Mouse (Mus musculus): Measurements from ENCODE around the gene Chit1. TPM values are rescaled to one million over a fixed set of nuclear protein-coding genes. Genes with fewer than 3 reads are reported as not detected.

Chit1 gene
- total and polyA plus RNA-seq, 3 experiments: not detected

DNA sequence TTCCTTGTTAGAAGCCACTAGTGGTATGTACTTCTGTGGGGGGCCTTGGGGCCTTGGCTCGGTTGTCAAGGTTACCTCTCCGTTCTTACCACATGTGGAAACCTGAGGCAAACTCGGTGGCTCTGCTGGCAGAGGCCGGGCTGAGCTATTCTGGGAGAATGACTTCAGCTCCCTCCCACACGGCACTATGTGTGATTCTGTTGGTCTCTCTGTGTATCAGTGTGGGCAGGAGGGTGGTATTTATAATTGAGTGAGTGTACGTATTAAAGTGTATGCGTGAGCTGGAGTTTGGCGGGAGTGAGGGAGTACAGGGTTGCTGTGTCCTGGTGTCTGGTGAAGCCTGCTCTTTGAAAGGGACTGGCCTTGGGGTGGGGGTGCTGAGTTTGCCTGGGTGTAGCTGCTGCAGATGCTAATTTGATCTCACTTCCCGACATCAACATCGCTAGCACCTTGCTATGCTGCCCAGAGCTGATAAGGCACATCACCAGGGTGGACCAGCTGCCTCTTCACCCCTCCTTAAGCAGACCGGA lies 28.0 kb upstream of the Chit1 start:
- Histone ChIP-seq H3K4me3 (ENCODE audit: control insufficient read depth in 1 of 2, insufficient read depth in 1 of 2, low read depth in 2 of 2, low read length in 2 of 2) (no peak overlapping the region), H3K27me3 (ENCODE audit: control insufficient read depth in 1 of 2, insufficient read depth in 2 of 2, low read length in 2 of 2) (no peaks in the 10 kb centered on the region), H3K9me3 (replicated peaks; ENCODE audit: insufficient read depth, low read length) (no peaks in the 10 kb centered on the region), H3K9ac (ENCODE audit: control insufficient read depth, low read depth, low read length, poor library complexity, severe bottlenecking) (no peak overlapping the region), H3K79me2 (ENCODE audit: control insufficient read depth, insufficient read depth, low read length, poor library complexity) (no peaks in the 10 kb centered on the region; the same call in 1 of the 2 replicates), H3K36me3 (ENCODE audit: control insufficient read depth in 1 of 2, insufficient read depth in 2 of 2, low read length in 2 of 2) (peaks cover 0 to 14% of the 10 kb centered on the region in 2 experiments; a peak in 2 of 4 replicates), H3K27ac (ENCODE audit: control insufficient read depth, low read depth, low read length) (no peak overlapping the region), H3K4me1 (ENCODE audit: control insufficient read depth in 1 of 2, insufficient read depth in 2 of 2, low read length in 2 of 2) (peaks cover 4 to 35% of the 10 kb centered on the region in 2 experiments)
- DNase-seq (ENCODE audit: low read depth, low spot score): no peak
- TF ChIP-seq GATA1 (IDR thresholded peaks at IDR 0.05; ENCODE audit: low read depth, low read length) (peak; percentile 39; the same call in 1 of the 2 replicates), TAL1 (IDR thresholded peaks at IDR 0.05; ENCODE audit: low read length) (peak; percentile 60), ETS1 (IDR thresholded peaks at IDR 0.05; ENCODE audit: low read depth, low read length) (0 out of 2 replicates have a peak, but pooled peaks have one; percentile 20), MYB (IDR thresholded peaks at IDR 0.05; ENCODE audit: low read depth, low read length) (no peak)

DNA sequence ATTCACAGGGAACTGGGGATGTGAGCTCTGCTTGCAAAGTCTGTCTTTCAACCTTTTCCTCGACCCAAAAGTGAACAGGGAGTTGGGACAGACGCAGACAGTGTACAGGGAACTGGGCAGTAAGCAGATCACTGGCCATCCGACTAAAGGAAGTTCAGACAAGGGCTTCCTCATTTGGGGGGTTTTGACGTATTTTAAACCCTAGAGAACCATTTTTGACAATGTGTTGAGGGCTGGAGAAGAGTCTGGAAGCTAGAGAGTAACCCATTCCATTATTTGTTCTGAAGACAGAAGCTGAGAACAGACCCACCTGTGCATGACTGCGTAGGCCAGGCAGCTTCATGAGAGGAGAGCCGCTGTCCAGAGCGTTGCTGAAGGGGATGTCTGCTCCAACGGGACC lies 27.4 kb upstream of the Chit1 start:
- Histone ChIP-seq H3K79me2 (ENCODE audit: control insufficient read depth, insufficient read depth, low read length, poor library complexity) (no peaks in the 10 kb centered on the region; the same call in 1 of the 2 replicates), H3K36me3 (ENCODE audit: control insufficient read depth in 1 of 2, insufficient read depth in 2 of 2, low read length in 2 of 2) (peaks cover 0 to 14% of the 10 kb centered on the region in 2 experiments; a peak in 2 of 4 replicates), H3K9ac (ENCODE audit: control insufficient read depth, low read depth, low read length, poor library complexity, severe bottlenecking) (no peak overlapping the region), H3K27ac (ENCODE audit: control insufficient read depth, low read depth, low read length) (no peak overlapping the region), H3K4me1 (ENCODE audit: control insufficient read depth in 1 of 2, insufficient read depth in 2 of 2, low read length in 2 of 2) (peaks cover 4 to 35% of the 10 kb centered on the region in 2 experiments), H3K4me3 (ENCODE audit: control insufficient read depth in 1 of 2, insufficient read depth in 1 of 2, low read depth in 2 of 2, low read length in 2 of 2) (no peak overlapping the region), H3K9me3 (replicated peaks; ENCODE audit: insufficient read depth, low read length) (no peaks in the 10 kb centered on the region), H3K27me3 (ENCODE audit: control insufficient read depth in 1 of 2, insufficient read depth in 2 of 2, low read length in 2 of 2) (no peaks in the 10 kb centered on the region)
- TF ChIP-seq GATA1 (IDR thresholded peaks at IDR 0.05; ENCODE audit: low read depth, low read length) (no peak), ZMIZ1 (IDR thresholded peaks at IDR 0.05; ENCODE audit: low read depth, low read length) (no peak), MAX (IDR thresholded peaks at IDR 0.05; ENCODE audit: low read length) (no peak), USF1 (IDR thresholded peaks at IDR 0.05; ENCODE audit: low read depth, low read length) (no peak), E2F4 (IDR thresholded peaks at IDR 0.05; ENCODE audit: borderline replicate concordance, low read depth, low read length) (no peak), POLR2A (IDR thresholded peaks at IDR 0.05; ENCODE audit: control insufficient read depth in 1 of 2, insufficient read depth in 1 of 2, low read depth in 1 of 2, low read length in 2 of 2, poor library complexity in 1 of 2) (no peak), UBTF (IDR thresholded peaks at IDR 0.05; ENCODE audit: borderline replicate concordance, insufficient read depth, low read depth, low read length) (no peak), RCOR1 (IDR thresholded peaks at IDR 0.05; ENCODE audit: low read depth, low read length) (no peak), ZC3H11A (IDR thresholded peaks at IDR 0.05; ENCODE audit: low read depth, low read length) (no peak), ETS1 (IDR thresholded peaks at IDR 0.05; ENCODE audit: low read depth, low read length) (no peak), GABPA (IDR thresholded peaks at IDR 0.05; ENCODE audit: low read depth, low read length) (no peak), ZKSCAN1 (IDR thresholded peaks at IDR 0.05; ENCODE audit: low read depth, low read length) (no peak), CHD1 (IDR thresholded peaks at IDR 0.05; ENCODE audit: low read depth, low read length) (no peak), EP300 (IDR thresholded peaks at IDR 0.05; ENCODE audit: low read depth in 1 of 2, low read length in 2 of 2) (no peak)
- DNase-seq (ENCODE audit: low read depth, low spot score): no peak

Measured in MEL (cell line).